Mouse (Mus musculus) limb, embryonic 15.5 days (tissue): Measurements from ENCODE around the gene Pdzd7. TPM values are rescaled to one million over a fixed set of nuclear protein-coding genes. Genes with fewer than 3 reads are reported as not detected.
A peak's percentile ranks its signal among the peaks of the same experiment; 100 is the strongest.

ENCODE experiments used
- ATAC-seq: fragments of 200-750 bp; cut with Nextera tagmentation; 2 replicates; pipeline ENCODE4 v1.8.0; 2017; ENCODE audit warnings: low read depth, moderate TSS enrichment; ENCODE audit not compliant: insufficient number of reproducible peaks, low FRiP score, low TSS enrichment
- H3K27ac ChIP-seq: fragments of 300-500 bp; sonication (generic); 2 replicates; pipeline ENCODE4 v1.5.1; 2015; ENCODE audit warnings: moderate library complexity, mild to moderate bottlenecking, inconsistent platforms
- H3K27me3 ChIP-seq: fragments of 300-500 bp; sonication (generic); 2 replicates; pipeline ENCODE4 v1.6.1; 2015; ENCODE audit warnings: inconsistent platforms
- H3K36me3 ChIP-seq: fragments of 300-500 bp; sonication (generic); 2 replicates; pipeline ENCODE4 v1.6.1; 2015; ENCODE audit warnings: inconsistent platforms
- H3K4me1 ChIP-seq: fragments of 300-500 bp; sonication (generic); 2 replicates; pipeline ENCODE4 v1.6.1; 2015; ENCODE audit warnings: inconsistent platforms
- H3K4me2 ChIP-seq: fragments of 300-500 bp; sonication (generic); 2 replicates; pipeline ENCODE4 v1.6.1; 2015; ENCODE audit warnings: mild to moderate bottlenecking, inconsistent platforms
- H3K4me3 ChIP-seq: fragments of 300-500 bp; sonication (generic); 2 replicates; pipeline ENCODE4 v1.5.1; 2015; ENCODE audit warnings: mild to moderate bottlenecking, inconsistent platforms
- H3K9ac ChIP-seq: fragments of 300-500 bp; sonication (generic); 2 replicates; pipeline ENCODE4 v1.6.1; 2015; ENCODE audit warnings: inconsistent platforms
- H3K9me3 ChIP-seq: fragments of 300-500 bp; sonication (generic); 2 replicates; pipeline ENCODE4 v1.6.1; 2016; ENCODE audit warnings: inconsistent platforms
- WGBS: fragments of 180-500 bp; shearing (Covaris S2); methylation state at CpG from one replicate; pipeline ENCODE4 v1.1.7; 2015; 5-methylcytosine and 5-hydroxymethylcytosine counted together
- polyA plus RNA-seq: library from polyadenylated mRNA; unstranded; fragments of >200 nt; fragmentation: Nextera tagmentation; extraction: Ambion mirVana; gene quantifications from 2 replicates; pipeline ENCODE4 v1.2.1, GENCODE M21; 2015

The Pdzd7 gene
- 0.16 and 0.37 TPM in 2 replicates for polyA plus RNA-seq

DNA sequence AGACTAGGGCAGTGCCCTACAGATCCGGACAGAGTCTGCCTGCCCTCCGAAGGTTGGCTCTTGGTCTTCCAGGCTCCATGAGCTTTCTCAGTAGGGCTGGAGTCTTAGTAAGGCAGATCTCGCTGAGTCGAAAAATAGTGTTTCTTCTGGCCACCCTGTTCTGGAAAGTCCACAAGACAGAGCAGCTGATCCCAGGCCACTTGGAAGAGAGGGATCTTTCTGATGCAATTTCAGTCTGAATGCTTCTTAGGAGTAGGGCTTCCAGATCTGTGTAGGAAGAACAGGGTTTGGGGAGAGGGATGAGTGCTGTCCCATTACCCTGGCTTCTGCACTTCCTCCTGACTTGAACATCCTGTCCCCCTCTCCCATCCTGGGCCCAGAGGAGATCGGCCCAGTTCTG, at the start of gene Pdzd7:
TSS of gene Pdzd7 (minus strand) at position 67 of the 400 bp plus-strand sequence.
- peak within 1 kb of the TSS; percentile 57 for H3K4me3 ChIP-seq
- peaks cover 24% of the 10 kb centered on the region for H3K27me3 ChIP-seq
- H3K4me2 ChIP-seq, result peak within 1 kb of the TSS; percentile 87
- peaks cover 10% of the 10 kb centered on the region for H3K36me3 ChIP-seq
- H3K9ac ChIP-seq, result 0 out of 2 replicates have a peak within 1 kb of the TSS, but pooled peaks have one; percentile 50
- no peaks in the 10 kb centered on the region for H3K9me3 ChIP-seq
- H3K4me1 ChIP-seq, result peaks cover 31% of the 10 kb centered on the region
- WGBS, result 74% methylated on average over 5 of the region's 5 CpGs
- no peak for ATAC-seq
- 0 out of 2 replicates have a peak within 1 kb of the TSS, but pooled peaks have one; percentile 96 for H3K27ac ChIP-seq

DNA sequence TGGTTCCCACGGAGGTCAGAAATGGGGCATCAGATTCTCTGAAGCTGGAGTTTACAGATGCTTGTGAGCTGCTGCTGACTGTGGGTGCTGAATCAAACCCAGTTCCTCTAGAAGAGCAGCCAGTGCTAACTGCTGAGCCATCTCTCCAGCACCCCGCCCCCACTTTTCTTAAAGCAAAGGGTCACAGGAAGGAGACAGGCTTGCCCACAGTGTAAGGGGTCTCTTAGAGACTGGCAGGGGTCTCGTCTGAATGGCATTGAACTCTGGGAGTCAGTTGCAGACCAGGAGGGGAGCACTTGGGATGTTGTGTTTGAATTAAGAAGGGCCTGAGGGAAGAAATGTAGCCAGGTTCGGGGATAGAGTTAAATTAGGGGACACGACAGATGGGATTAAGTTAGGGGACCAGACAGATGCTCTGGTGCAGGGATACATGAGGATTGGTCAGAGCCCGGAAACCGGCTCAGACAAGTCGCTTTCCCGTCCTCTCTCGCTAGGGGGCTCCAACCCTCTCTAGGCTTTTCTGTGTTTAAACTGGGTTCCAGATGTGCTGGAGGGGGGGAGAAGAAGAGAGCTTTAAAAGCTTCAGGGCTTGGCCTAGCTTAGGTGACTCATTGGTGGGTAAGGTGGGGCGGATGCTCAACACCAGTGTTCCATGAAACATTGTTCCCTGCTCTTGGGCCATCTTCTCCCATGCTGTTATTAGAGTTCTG, 36.5 kb upstream of the Pdzd7 start:
- no peaks in the 10 kb centered on the region for H3K36me3 ChIP-seq
- no peak for ATAC-seq

DNA sequence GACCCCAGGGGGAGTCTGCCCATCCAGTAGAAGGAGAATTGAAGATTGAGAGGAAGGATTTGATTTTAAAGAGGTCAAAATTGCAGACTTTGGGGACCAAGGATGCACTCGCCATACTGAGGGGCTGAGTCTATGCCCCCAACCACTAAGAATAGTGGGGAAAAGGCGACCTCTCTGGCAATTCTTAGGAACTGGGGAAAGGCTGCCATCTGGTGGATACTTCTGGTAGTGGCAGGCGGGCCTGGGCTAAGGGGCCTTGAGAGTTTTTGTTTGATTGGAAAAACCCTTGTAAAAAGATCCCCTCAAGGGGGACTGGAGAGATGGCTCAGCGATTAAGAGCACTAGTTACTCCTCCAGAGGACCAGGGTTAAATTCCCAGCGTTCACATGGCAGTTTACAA, 35.8 kb upstream of the Pdzd7 start:
- no peak overlapping the region for H3K27ac ChIP-seq
- no peaks in the 10 kb centered on the region for H3K9me3 ChIP-seq
- under 1% methylated on average over 5 of the region's 5 CpGs for WGBS
- H3K4me1 ChIP-seq, result peaks cover 54% of the 10 kb centered on the region
- peak overlapping the region; percentile 70 for H3K4me2 ChIP-seq
- no peak for ATAC-seq
- H3K36me3 ChIP-seq, result no peaks in the 10 kb centered on the region
- H3K4me3 ChIP-seq, result peak overlapping the region; percentile 35
- H3K27me3 ChIP-seq, result peaks cover 95% of the 10 kb centered on the region
- H3K9ac ChIP-seq, result no peak overlapping the region

More for the DNA sequence above, 36.5 kb upstream of the Pdzd7 start:
- Histone ChIP-seq H3K27me3 (peaks cover 95% of the 10 kb centered on the region), H3K4me2 (no peak overlapping the region), H3K4me1 (peaks cover 47% of the 10 kb centered on the region), H3K4me3 (no peak overlapping the region), H3K9ac (no peak overlapping the region), H3K27ac (no peak overlapping the region), H3K9me3 (no peaks in the 10 kb centered on the region)
- WGBS, result 19% methylated on average over 11 of the region's 11 CpGs

DNA sequence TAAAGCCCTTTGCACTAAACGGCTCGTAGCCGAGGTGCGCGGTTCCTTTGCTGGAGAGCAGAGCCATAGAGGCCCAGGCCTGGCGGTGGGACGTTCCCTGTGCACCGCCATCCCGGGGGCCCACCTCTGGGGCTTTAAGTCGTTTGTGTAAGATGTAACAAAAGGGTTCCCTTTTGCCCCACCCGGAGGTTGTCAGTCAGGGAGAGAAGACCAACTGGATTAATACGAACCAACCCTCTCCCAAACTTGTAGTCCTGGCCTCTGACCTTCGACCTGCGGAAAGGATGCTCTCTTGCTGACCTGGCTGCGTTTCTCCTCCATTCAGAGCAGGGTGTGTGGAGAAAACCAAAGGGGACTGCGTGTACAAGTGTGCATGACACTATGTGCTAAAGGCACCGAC, 35.2 kb upstream of the Pdzd7 start:
- H3K4me3 ChIP-seq, result peak overlapping the region; percentile 35
- peaks cover 60% of the 10 kb centered on the region for H3K4me1 ChIP-seq
- ATAC-seq, result no peak
- H3K9ac ChIP-seq, result no peak overlapping the region
- H3K27me3 ChIP-seq, result peaks cover 92% of the 10 kb centered on the region
- H3K4me2 ChIP-seq, result peak overlapping the region; percentile 70
- no peaks in the 10 kb centered on the region for H3K9me3 ChIP-seq
- 0 out of 2 replicates have a peak overlapping the region, but pooled peaks have one; percentile 80 for H3K27ac ChIP-seq
- WGBS, result 2% methylated on average over 17 of the region's 17 CpGs
- H3K36me3 ChIP-seq, result no peaks in the 10 kb centered on the region

DNA sequence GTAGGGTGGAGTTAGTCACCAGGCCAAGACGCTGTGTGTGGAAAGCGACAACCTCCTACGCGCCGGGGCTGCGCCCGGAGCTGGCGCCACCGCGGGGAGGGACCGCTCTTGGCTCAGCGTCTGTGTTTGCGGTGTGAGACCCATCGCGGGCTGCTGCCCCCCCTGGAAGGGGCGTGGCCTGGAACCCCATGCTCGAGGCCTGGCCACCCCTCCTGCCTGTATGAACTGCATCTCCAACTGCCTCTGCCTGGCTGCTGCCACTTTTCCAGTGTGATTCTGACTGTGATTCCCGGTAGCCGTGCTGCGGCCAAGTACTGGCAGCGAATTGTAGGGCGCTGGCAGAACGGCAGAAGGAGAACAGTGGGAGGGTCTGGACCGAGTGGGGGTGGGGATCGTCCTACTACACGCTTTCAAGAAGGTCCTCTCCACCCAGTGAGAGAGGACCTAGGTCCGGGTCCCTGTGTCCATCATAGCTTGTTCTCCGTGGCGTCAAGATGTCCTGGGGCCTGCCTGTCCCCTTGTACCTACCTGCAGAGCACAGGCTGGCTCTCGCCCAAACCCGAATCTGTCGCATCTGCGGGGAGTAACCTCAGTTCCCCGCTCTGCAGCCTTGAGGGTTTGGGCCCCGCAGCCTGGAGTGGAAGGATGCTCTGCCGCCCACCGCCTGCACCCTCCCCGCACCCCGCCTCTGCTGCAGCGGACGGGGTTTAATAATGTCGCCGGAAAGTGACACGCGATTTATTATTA, 34.4 kb upstream of the Pdzd7 start:
- peaks cover 65% of the 10 kb centered on the region for H3K4me1 ChIP-seq
- H3K9me3 ChIP-seq, result no peaks in the 10 kb centered on the region
- H3K4me3 ChIP-seq, result peak overlapping the region; percentile 35
- peak overlapping the region; percentile 70 for H3K4me2 ChIP-seq
- H3K9ac ChIP-seq, result peak overlapping the region; percentile 23; the same call in 1 of the 2 replicates
- H3K36me3 ChIP-seq, result no peaks in the 10 kb centered on the region
- WGBS, result under 1% methylated on average over 45 of the region's 45 CpGs
- peak; percentile 50; the same call in 1 of the 2 replicates for ATAC-seq
- peak overlapping the region; percentile 80 for H3K27ac ChIP-seq
- H3K27me3 ChIP-seq, result peaks cover 84% of the 10 kb centered on the region

DNA sequence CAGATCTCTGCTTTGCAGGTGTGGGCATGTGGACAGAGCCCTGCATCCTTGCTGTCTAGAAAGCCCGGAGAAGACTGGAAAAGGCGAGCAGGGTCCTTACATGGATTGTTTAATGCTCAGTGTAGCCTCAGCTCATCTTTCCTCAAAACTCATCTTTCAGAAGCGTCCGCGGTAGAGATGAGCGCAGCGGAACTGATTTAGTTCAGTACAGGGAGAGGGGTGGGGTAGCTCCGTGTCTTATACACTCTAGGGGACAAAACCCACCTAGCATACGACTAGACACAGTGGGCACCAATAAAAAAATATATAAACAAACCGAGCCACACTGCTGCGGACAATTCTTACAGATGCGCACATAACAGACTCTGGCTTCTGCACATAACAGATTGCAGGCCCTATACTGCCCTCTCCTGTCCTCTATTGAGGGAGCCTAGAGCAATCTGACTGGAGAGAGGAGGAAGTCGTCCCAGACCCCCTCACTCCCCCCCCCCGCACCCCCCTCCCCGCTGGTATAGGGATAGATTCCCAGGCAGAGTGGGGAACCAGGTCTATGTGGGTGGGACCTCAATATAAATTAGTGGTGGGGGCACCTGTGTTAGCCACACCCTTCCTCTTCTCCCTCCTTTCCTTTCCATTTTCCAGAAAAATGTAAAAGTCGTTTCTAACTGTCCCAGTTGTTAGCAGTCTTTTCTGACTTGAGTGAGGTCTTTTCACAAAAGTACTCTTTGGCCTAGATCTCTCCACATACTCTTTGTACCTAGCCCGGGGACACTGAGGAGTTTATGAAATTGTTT, 33.7 kb upstream of the Pdzd7 start:
- peak overlapping the region; percentile 70 for H3K4me2 ChIP-seq
- 7% methylated on average over 17 of the region's 17 CpGs for WGBS
- ATAC-seq, result no peak
- H3K27ac ChIP-seq, result peak overlapping the region; percentile 80
- peaks cover 64% of the 10 kb centered on the region for H3K4me1 ChIP-seq
- no peaks in the 10 kb centered on the region for H3K9me3 ChIP-seq
- H3K27me3 ChIP-seq, result peaks cover 76% of the 10 kb centered on the region
- H3K36me3 ChIP-seq, result no peaks in the 10 kb centered on the region
- peak overlapping the region; percentile 35 for H3K4me3 ChIP-seq
- no peak overlapping the region for H3K9ac ChIP-seq

DNA sequence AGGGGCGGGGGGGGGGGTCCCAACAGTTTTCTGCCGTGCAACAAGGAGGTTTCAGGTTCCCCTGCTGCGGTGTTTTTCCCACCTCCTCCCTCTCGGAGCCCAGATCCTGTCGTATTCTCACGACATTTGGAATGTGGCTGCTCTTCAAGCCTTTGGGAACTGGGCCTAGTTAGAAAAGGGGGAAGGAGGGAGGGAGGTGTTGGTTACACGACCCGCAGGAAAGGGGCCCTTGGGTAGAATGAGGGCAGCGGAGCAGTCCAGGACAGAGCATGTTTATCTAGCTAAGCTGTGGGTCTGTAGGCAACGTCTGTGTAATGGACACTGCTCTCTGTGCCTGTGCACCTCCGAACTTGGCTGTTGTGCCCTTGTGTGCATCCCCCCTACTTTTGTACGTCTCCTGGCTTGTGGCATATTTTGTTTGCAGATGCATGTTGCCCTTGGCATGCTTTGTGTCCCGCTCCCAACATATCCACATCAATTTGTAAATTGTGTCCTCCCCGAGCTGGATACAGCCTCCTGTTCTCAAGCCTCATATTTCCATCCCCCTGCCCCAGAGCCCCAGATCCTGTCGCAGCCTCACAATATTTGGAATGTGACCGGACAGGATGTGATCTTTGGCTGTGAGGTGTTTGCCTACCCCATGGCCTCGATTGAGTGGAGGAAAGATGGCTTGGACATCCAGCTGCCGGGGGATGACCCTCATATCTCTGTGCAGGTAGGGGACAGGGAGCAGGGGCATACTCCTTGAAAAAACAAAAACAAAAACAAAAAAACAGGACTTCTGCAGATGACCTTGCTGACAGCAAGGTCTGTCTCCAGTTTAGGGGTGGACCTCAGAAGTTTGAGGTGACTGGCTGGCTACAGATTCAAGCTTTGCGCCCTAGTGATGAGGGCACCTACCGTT, 32.5 kb upstream of the Pdzd7 start:
- peak overlapping the region; percentile 11; the same call in 1 of the 2 replicates for H3K27ac ChIP-seq
- no peak for ATAC-seq
- peaks cover 68% of the 10 kb centered on the region for H3K27me3 ChIP-seq
- no peaks in the 10 kb centered on the region for H3K9me3 ChIP-seq
- H3K4me3 ChIP-seq, result peak overlapping the region; percentile 69
- H3K4me1 ChIP-seq, result peaks cover 66% of the 10 kb centered on the region
- WGBS, result 8% methylated on average over 20 of the region's 20 CpGs
- H3K36me3 ChIP-seq, result no peaks in the 10 kb centered on the region
- H3K4me2 ChIP-seq, result peak overlapping the region; percentile 92
- no peak overlapping the region for H3K9ac ChIP-seq

DNA sequence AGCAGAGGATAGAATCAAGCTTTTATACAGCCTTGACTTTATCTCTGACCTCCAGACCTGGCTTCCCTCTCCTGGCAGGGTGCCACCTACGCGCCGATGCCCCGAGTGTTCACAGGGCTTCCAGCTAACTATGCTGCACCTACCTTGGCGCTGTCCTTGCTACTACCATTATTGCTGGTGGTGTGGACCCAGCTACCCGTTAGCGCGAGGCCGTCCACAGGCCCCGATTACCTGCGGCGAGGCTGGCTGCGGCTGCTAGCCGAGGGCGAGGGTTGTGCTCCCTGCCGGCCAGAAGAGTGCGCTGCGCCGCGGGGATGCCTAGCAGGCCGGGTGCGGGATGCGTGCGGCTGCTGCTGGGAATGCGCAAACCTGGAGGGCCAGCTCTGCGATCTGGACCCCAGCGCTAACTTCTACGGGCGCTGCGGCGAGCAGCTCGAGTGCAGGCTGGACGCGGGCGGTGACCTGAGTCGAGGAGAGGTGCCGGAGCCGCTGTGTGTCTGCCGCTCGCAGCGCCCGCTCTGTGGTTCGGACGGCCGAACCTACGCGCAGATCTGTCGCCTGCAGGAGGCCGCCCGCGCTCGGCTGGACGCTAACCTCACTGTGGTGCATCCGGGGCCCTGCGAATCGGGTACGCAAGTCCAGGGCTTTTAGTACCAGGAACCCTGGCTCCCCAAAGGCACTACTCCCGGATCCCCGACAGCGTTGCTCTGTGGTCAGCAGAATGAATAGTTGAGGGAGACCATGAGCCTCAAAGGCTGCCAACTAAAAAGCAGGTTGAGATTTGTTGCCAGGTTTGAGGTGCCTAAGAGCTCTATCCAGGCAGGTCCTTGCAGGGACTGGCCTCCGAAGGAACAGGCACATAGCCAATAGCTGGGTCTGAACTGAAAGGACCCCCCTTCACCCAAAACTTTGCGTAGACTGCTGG, 31.3 kb upstream of the Pdzd7 start:
- peak overlapping the region; percentile 50 for H3K9ac ChIP-seq
- H3K27ac ChIP-seq, result peak overlapping the region; percentile 99
- H3K4me2 ChIP-seq, result peak overlapping the region; percentile 92
- no peaks in the 10 kb centered on the region for H3K9me3 ChIP-seq
- H3K4me1 ChIP-seq, result peaks cover 66% of the 10 kb centered on the region
- H3K4me3 ChIP-seq, result peak overlapping the region; percentile 69
- ATAC-seq, result no peak
- H3K27me3 ChIP-seq, result peaks cover 58% of the 10 kb centered on the region
- WGBS, result 1% methylated on average over 62 of the region's 62 CpGs
- no peaks in the 10 kb centered on the region for H3K36me3 ChIP-seq

DNA sequence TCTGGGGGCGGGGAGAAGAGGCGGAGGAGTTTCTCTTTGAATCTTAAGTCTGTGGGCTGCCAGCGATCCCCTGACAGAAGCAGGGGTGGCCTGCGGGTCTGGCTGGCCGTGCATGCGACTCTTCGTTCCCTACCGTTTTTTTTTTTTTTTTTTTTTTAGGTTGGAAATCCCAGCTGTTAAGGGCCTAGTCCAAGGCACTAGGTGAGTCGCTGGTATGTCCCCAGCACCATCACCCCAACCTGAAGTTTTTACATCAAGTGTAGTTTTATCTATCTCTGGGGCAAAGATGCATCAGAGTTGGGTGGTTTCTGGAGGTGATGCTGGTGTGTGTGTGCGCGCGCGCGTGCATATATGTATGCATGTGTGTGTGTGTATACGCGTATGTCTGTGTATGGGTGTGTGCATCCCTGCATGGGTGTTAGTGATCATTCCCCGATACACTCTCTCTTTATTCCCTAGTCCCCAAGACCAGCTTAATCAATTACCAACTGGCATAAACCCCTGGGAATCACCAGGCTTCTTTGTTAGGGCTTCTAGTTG, 30.6 kb upstream of the Pdzd7 start:
- Histone ChIP-seq H3K9ac (peak overlapping the region; percentile 77; the same call in 1 of the 2 replicates), H3K36me3 (no peaks in the 10 kb centered on the region), H3K27me3 (peaks cover 52% of the 10 kb centered on the region), H3K4me2 (peak overlapping the region; percentile 92), H3K27ac (peak overlapping the region; percentile 99), H3K9me3 (no peaks in the 10 kb centered on the region), H3K4me3 (peak overlapping the region; percentile 69), H3K4me1 (peaks cover 63% of the 10 kb centered on the region)
- 11% methylated on average over 17 of the region's 17 CpGs for WGBS
- no peak for ATAC-seq
